Mouse (Mus musculus) lung, adult 2 months (tissue): ENCODE results near the gene AC134908.4.

Experiments used
- CTCF ChIP-seq: fragments of 200-500 bp; IDR thresholded peaks from 2 replicates; pipeline ENCODE4 v1.5.1; 2011; ENCODE audit warnings: mild to moderate bottlenecking, low read length, control low read depth; ENCODE audit not compliant: insufficient read depth
- POLR2A ChIP-seq: fragments of 200-500 bp; IDR thresholded peaks from 2 replicates; pipeline ENCODE4 v1.6.1; 2011; ENCODE audit warnings: low read depth, mild to moderate bottlenecking, control low read depth, low read length, borderline replicate concordance; ENCODE audit errors: extremely low read depth

DNA sequence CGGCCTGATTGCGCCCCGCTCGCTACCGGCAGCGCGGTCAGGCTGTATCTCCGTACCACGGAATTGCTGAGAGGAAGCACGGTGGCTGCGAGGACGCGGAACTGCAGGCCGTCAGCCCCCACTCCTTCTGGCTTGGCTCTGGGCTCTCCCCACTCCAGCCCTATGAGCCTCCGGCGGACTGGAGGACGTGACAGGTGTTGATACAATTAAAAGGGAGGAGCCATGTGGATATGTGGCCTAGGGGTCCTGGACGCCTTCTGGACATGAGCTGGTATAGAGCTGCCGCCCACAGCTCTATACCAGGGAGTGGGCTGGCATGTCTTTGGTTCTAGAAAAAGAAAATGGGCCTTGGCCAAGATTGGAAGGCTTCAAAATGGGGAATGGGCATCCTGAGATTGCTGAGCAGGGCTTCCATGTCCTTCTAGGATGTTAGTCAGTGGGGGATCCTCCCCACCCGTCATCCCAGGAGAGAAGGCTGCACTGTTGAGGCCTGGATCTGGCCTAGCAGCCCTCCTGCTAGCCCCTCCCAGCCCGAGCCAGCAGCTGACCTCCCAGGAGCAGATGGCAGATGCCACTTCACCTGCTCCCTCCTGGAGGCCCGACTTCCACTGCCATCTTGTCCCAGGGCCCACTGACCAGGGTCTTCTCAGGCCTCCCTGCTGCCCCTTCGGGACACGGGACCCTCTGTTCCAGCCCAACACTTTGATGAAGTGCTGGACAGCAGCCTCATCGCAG is 14.3 kb upstream of the AC134908.4 start:
- TF ChIP-seq CTCF, result no peak
- no peak for TF ChIP-seq POLR2A
